Mouse (Mus musculus) C2C12 (cell line): ENCODE measurements at regions not wholly inside any gene's neighbourhood (a gene's known extent, or its start where the extent isn't known, plus 50 kb on each side); places are given as distances from the start of the nearest gene placed in this dataset.

ENCODE experiments used
- H3K27me3 ChIP-seq: one replicate; pipeline ENCODE4 v1.6.1; 2011; ENCODE audit not compliant: control insufficient read depth, insufficient read depth, insufficient read length
- H3K36me3 ChIP-seq: one replicate; pipeline ENCODE4 v1.6.1; 2011; ENCODE audit not compliant: control insufficient read depth, insufficient read depth
- H3K4me3 ChIP-seq: one replicate; pipeline ENCODE4 v1.5.1; 2011; ENCODE audit warnings: mild to moderate bottlenecking, control low read depth; ENCODE audit not compliant: poor library complexity, insufficient read depth, severe bottlenecking
- H3K79me2 ChIP-seq: one replicate; pipeline ENCODE4 v1.6.1; 2011; ENCODE audit not compliant: control insufficient read depth, insufficient read depth
- H3K79me3 ChIP-seq: one replicate; pipeline ENCODE4 v1.6.1; 2011; ENCODE audit warnings: low read depth, control low read depth
- H3ac ChIP-seq: one replicate; pipeline ENCODE3; 2011; ENCODE audit warnings: low read depth; ENCODE audit not compliant: control insufficient read depth, insufficient read length
- CEBPB ChIP-seq: IDR thresholded peaks from one replicate; pipeline ENCODE4 v1.6.1; 2011; ENCODE audit warnings: low read depth, mild to moderate bottlenecking, control low read depth, moderate library complexity
- CTCF ChIP-seq: IDR thresholded peaks from one replicate; pipeline ENCODE4 v1.5.1; 2011; ENCODE audit not compliant: control insufficient read depth, insufficient read depth, insufficient read length
- FOSL1 ChIP-seq: IDR thresholded peaks from one replicate; pipeline ENCODE4 v1.8.0; 2011; ENCODE audit warnings: mild to moderate bottlenecking, low read length; ENCODE audit not compliant: poor library complexity, insufficient read depth, severe bottlenecking
- MAX ChIP-seq: IDR thresholded peaks from one replicate; pipeline ENCODE4 v1.6.1; 2011; ENCODE audit warnings: mild to moderate bottlenecking, control low read depth
- MYOD1 ChIP-seq: IDR thresholded peaks from one replicate; pipeline ENCODE4 v1.6.1; 2011; ENCODE audit warnings: low read depth; ENCODE audit not compliant: control insufficient read depth, insufficient read length
- MYOG ChIP-seq: IDR thresholded peaks from one replicate; pipeline ENCODE4 v1.6.1; 2011; ENCODE audit not compliant: control insufficient read depth, insufficient read length; ENCODE audit errors: extremely low read depth
- USF1 ChIP-seq: IDR thresholded peaks from one replicate; pipeline ENCODE4 v1.6.1; 2011; ENCODE audit warnings: low read depth, mild to moderate bottlenecking, control low read depth, moderate library complexity

- no peak for TF ChIP-seq MAX
- no peak for TF ChIP-seq CTCF
- TF ChIP-seq FOSL1, result no peak
- TF ChIP-seq MYOD1, result no peak
- TF ChIP-seq USF1, result no peak
- no peak for TF ChIP-seq MYOG
- TF ChIP-seq CEBPB, result no peak
Measured at GRCm38 (mm10) chr14:99710656-99711177, 412.2 kb downstream of the Klf5 start.

DNA sequence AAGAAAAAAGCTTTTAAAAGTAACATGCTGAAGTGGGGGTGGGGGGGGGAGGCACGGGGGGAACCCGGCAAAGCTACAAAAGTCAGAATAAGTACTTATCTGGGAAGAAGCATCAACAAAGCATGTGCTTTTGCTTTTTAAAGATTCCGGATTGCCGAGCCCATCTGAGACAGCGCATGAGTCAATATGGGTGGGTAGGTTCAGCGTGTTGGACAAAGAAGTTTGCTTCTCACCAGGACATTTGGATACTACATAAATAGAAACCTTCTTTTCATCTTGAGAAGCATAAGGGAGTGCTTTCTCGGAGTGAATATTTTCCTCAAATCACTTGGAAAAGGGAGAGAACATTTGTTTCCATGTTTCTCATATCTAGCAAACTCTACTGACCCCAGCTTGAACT is 414.1 kb downstream of the Klf5 start:
- no peaks in the 10 kb centered on the region for H3K79me3 ChIP-seq
- no peaks in the 10 kb centered on the region for H3K79me2 ChIP-seq
- H3ac ChIP-seq, result no peak overlapping the region
- no peaks in the 10 kb centered on the region for H3K27me3 ChIP-seq
- no peaks in the 10 kb centered on the region for H3K36me3 ChIP-seq
- TF ChIP-seq MYOG, result no peak
- no peak for TF ChIP-seq USF1
- TF ChIP-seq FOSL1, result no peak
- TF ChIP-seq CEBPB, result no peak
- H3K4me3 ChIP-seq, result no peak overlapping the region

More at GRCm38 (mm10) chr14:99710656-99711177, 412.2 kb downstream of the Klf5 start:
- Histone ChIP-seq H3K4me3 (no peak overlapping the region), H3K79me3 (no peaks in the 10 kb centered on the region), H3K36me3 (no peaks in the 10 kb centered on the region), H3K79me2 (no peaks in the 10 kb centered on the region), H3K27me3 (no peaks in the 10 kb centered on the region), H3ac (no peak overlapping the region)

- Histone ChIP-seq H3K79me2 (no peaks in the 10 kb centered on the region), H3K27me3 (no peaks in the 10 kb centered on the region), H3ac (no peak overlapping the region), H3K4me3 (no peak overlapping the region), H3K36me3 (no peaks in the 10 kb centered on the region), H3K79me3 (no peaks in the 10 kb centered on the region)
- TF ChIP-seq MAX, result no peak
- TF ChIP-seq USF1, result no peak
- no peak for TF ChIP-seq CTCF
- TF ChIP-seq CEBPB, result no peak
- TF ChIP-seq MYOD1, result no peak
Measured at GRCm38 (mm10) chr14:99713069-99713830, 414.8 kb downstream of the Klf5 start.

DNA sequence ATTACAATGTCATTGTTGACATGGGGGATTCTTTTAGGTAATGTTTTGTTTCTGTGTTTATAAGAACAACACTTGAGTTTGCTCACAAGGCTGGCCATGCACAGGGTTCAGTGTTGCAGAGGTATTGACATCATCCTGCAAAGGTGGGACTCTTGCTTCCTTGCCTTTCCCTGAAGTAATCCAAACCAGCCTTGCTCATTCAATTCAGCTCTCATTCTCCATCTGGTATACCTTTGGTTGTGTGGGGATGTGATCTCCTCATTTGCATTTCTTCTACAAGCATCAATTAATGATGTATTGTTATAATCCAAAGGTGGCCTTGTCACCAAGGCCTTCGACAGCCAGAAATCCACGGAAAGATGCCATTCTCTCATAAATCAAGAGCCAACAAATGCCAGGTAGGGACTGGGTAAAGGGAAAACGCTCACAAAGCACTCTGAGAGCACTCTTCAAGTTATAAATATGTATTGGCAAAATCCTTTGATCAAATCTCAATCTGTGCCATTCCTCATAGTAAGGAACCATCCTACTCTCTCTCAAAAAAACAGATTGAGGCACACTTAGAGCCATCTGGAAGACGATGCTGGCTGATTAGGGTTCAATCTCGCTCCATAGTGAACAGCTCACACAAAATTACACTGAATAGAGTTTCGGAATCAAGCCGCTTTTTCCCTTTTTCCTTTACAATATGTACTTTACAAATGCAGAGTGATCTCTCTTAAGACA is 435.1 kb downstream of the Klf5 start:
- Histone ChIP-seq H3K4me3 (no peak overlapping the region), H3K79me2 (no peaks in the 10 kb centered on the region), H3ac (no peak overlapping the region), H3K27me3 (no peaks in the 10 kb centered on the region), H3K79me3 (no peaks in the 10 kb centered on the region), H3K36me3 (no peaks in the 10 kb centered on the region)
- TF ChIP-seq USF1, result no peak
- no peak for TF ChIP-seq FOSL1
- TF ChIP-seq CTCF, result no peak
- no peak for TF ChIP-seq CEBPB
- TF ChIP-seq MYOD1, result no peak
- TF ChIP-seq MYOG, result no peak

DNA sequence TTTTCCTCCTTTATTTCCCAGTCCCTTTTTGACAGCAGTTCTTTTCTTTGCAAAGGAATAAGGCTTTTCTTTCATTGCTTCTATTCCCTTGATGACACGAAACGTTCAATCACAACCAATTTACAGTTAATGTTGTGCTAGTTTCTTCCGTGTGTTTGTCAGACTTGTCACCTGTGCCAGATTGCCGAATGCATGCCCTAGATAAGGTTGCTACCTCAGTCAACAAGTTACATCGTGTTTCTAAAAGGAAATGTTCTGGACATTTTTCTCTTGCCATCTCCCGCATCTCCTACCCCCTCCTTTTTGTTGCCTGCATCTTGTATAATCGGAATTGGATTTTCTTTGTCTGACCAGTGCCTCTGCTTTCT is 435.7 kb downstream of the Klf5 start:
- Histone ChIP-seq H3K79me3 (no peaks in the 10 kb centered on the region), H3ac (no peak overlapping the region), H3K27me3 (no peaks in the 10 kb centered on the region), H3K79me2 (no peaks in the 10 kb centered on the region), H3K4me3 (no peak overlapping the region), H3K36me3 (no peaks in the 10 kb centered on the region)
- TF ChIP-seq CEBPB, result no peak
- TF ChIP-seq USF1, result no peak
- TF ChIP-seq MAX, result no peak
- no peak for TF ChIP-seq MYOG
- TF ChIP-seq CTCF, result no peak
- TF ChIP-seq MYOD1, result no peak
- TF ChIP-seq FOSL1, result no peak
